Mouse (Mus musculus): ENCODE measurements at regions not wholly inside any gene's neighbourhood (a gene's known extent, or its start where the extent isn't known, plus 50 kb on each side); places are given as distances from the start of the nearest gene placed in this dataset.
A peak's percentile ranks its signal among the peaks of the same experiment; 100 is the strongest.

GRCm38 (mm10) chr15:102776218-102776850, 54.4 kb upstream of the Calcoco1 start:
- no peak for DNase-seq (ENCODE audit: low spot score in 2 of 2)

GRCm38 (mm10) chr15:102780626-102781025, 58.6 kb upstream of the Calcoco1 start:
- DNase-seq (ENCODE audit: low spot score in 2 of 2): no peak

GRCm38 (mm10) chr15:102782988-102783799, 61.2 kb upstream of the Calcoco1 start:
- peak in 1 of 2 experiments; percentile 4 for DNase-seq (ENCODE audit: low spot score in 2 of 2)

- DNase-seq (ENCODE audit: low spot score in 2 of 2): peak; percentile 33 to 42
These were observed 63.3 kb upstream of the Calcoco1 start for GRCm38 (mm10) chr15:102785055-102785820.

GRCm38 (mm10) chr15:102788846-102789518, 67.0 kb upstream of the Calcoco1 start:
- DNase-seq (ENCODE audit: low spot score in 2 of 2): no peak

- no peak for DNase-seq (ENCODE audit: low spot score in 2 of 2)
These were observed 75.1 kb upstream of the Calcoco1 start for GRCm38 (mm10) chr15:102797020-102797618.

GRCm38 (mm10) chr15:102800049-102800448, 78.1 kb upstream of the Calcoco1 start:
- DNase-seq (ENCODE audit: low spot score in 2 of 2): no peak

GRCm38 (mm10) chr15:102802265-102802813, 80.4 kb upstream of the Calcoco1 start:
- peak in 1 of 2 experiments; percentile 23 for DNase-seq (ENCODE audit: low spot score in 2 of 2)

- no peak for DNase-seq (ENCODE audit: low spot score in 2 of 2)
These were observed 85.4 kb upstream of the Calcoco1 start for GRCm38 (mm10) chr15:102807353-102807752.

- no peak for DNase-seq (ENCODE audit: low spot score in 2 of 2)
These were observed 97.2 kb upstream of the Calcoco1 start for GRCm38 (mm10) chr15:102819181-102819580.

GRCm38 (mm10) chr15:102839688-102840087, 81.2 kb upstream of the Hoxc13 start:
- peak in 1 of 2 experiments; percentile 33 for DNase-seq (ENCODE audit: low spot score in 2 of 2)

GRCm38 (mm10) chr15:102862374-102862773, 58.5 kb upstream of the Hoxc13 start:
- no peak for DNase-seq (ENCODE audit: low spot score in 2 of 2)

GRCm38 (mm10) chr15:102866788-102867187, 54.1 kb upstream of the Hoxc13 start:
- no peak for DNase-seq (ENCODE audit: low spot score in 2 of 2)
